Mouse (Mus musculus) embryonic fibroblast, embryonic 13.5 days (primary cell): ENCODE results near the gene Sprr2k. TPM values are rescaled to one million over a fixed set of nuclear protein-coding genes. Genes with fewer than 3 reads are reported as not detected.
"Not testable (repeated sequence)": the region's sequence is repeated elsewhere in the genome, so short reads cannot be mapped to it uniquely, and the experiment has no call there.

Experiments
- H3K27ac ChIP-seq: 2 replicates; pipeline ENCODE4 v1.5.1; 2012; ENCODE audit warnings: low read length, control low read depth, inconsistent platforms; ENCODE audit not compliant: insufficient read depth
- H3K4me1 ChIP-seq: 2 replicates; pipeline ENCODE4 v1.6.1; 2011; ENCODE audit warnings: low read length; ENCODE audit not compliant: control insufficient read depth, insufficient read depth
- H3K4me3 ChIP-seq: 2 replicates; pipeline ENCODE4 v1.5.1; 2011; ENCODE audit warnings: mild to moderate bottlenecking, control low read depth, low read length; ENCODE audit not compliant: insufficient read depth
- CTCF ChIP-seq: IDR thresholded peaks from 2 replicates; pipeline ENCODE4 v1.5.1; 2011; ENCODE audit warnings: mild to moderate bottlenecking, control low read depth, low read length, moderate library complexity, borderline replicate concordance; ENCODE audit not compliant: insufficient read depth
- POLR2A ChIP-seq: IDR thresholded peaks from 2 replicates; pipeline ENCODE4 v1.6.1; 2011; ENCODE audit warnings: low read depth, mild to moderate bottlenecking, control low read depth, low read length, moderate library complexity
- polyA plus RNA-seq: library from polyadenylated mRNA; stranded (reverse); fragments of >200 nt; gene quantifications from 2 replicates; pipeline ENCODE4 v1.2.4, GENCODE M21; 2011; ENCODE audit warnings: low read depth; ENCODE audit not compliant: missing spikeins, insufficient read length

Sprr2k gene
- polyA plus RNA-seq, 1 experiment, result 13.2 TPM

DNA sequence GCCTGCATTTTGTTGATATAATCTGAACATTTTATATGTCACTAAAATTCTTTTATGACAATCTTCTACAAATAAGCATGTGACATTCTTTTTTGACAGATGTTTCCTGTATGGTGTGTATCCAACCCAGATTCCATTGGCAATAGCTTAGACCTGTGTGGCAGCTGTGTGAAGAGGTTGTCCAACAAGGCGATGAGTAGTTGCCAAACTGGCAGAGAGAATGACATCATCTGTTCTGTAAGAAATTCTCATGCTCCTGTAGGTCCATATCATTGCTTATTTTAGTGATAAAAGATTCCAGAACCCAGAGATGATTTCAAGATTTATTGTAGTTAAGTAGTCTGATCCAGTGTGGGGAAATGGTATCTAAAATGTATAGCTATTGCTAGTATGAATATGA lies 34.2 kb downstream of the Sprr2k start:
- H3K4me3 ChIP-seq, result no peak overlapping the region
- TF ChIP-seq POLR2A (no peak), CTCF (no peak)
- H3K27ac ChIP-seq, result no peak overlapping the region
- H3K4me1 ChIP-seq, result peaks cover 5% of the 10 kb centered on the region

GRCm38 (mm10) chr3:92467424-92467823 lies 35.0 kb downstream of the Sprr2k start:
- TF ChIP-seq CTCF (no peak), POLR2A (no peak)
- Histone ChIP-seq H3K4me3 (no peak overlapping the region), H3K27ac (peak overlapping the region; percentile 71), H3K4me1 (peaks cover 5% of the 10 kb centered on the region)

DNA sequence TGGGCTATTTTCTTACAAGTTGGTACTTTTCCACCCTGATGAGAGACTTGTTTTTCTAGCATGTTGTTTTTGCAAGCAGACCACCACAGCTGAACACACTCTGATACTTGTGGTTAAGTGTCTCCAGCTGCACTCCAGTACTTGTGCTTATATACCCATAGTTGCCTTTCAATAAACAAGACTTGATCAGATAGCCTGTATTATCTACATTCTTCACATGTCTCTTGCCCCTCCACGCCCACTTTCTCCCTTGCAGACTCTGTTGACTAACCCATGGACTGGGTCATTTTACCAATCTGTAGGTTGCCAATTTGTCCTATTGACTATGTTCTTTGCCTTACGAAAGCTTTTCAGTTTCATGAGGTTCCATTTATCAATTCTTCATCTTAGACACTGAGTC lies 37.7 kb downstream of the Sprr2k start:
- Histone ChIP-seq H3K4me3 (no peak overlapping the region), H3K4me1 (peaks cover 5% of the 10 kb centered on the region), H3K27ac (no peak overlapping the region)
- TF ChIP-seq POLR2A (no peak), CTCF (no peak)

GRCm38 (mm10) chr3:92481249-92481648 lies 48.9 kb downstream of the Sprr2k start:
- H3K4me3 ChIP-seq, H3K27ac ChIP-seq, H3K4me1 ChIP-seq: not testable (repeated sequence)

Other genes with a start within 250 kb of the Sprr2k start
- not detected in 2 replicates for gene Sprr2a1, start 216.8 kb upstream of the Sprr2k start, polyA plus RNA-seq
- not detected in 2 replicates for gene Sprr2a2, start 216.7 kb upstream of the Sprr2k start, polyA plus RNA-seq
- gene Sprr2a3, start 147.2 kb upstream of the Sprr2k start, polyA plus RNA-seq, result not detected in 2 replicates
- not detected in 2 replicates for gene Sprr2b, start 116.0 kb upstream of the Sprr2k start, polyA plus RNA-seq
- gene Sprr2d, start 93.4 kb upstream of the Sprr2k start, polyA plus RNA-seq, result not detected in 2 replicates
- gene Sprr2e, start 80.4 kb upstream of the Sprr2k start, polyA plus RNA-seq, result not detected in 2 replicates
- not detected in 2 replicates for gene Sprr2f, start 67.4 kb upstream of the Sprr2k start, polyA plus RNA-seq
- not detected in 2 replicates for gene Sprr2h, start 46.9 kb upstream of the Sprr2k start, polyA plus RNA-seq
- not detected in 2 replicates for gene Sprr2i, start 24.6 kb upstream of the Sprr2k start, polyA plus RNA-seq
- not detected in 2 replicates for gene Sprr2j-ps, start 14.5 kb upstream of the Sprr2k start, polyA plus RNA-seq
- 25.6 and 29.8 TPM in 2 replicates for gene Gm9774, start 3.2 kb upstream of the Sprr2k start, polyA plus RNA-seq
- gene Sprr1b, start 6.2 kb downstream of the Sprr2k start, polyA plus RNA-seq, result not detected in 2 replicates
- gene Sprr3, start 26.1 kb downstream of the Sprr2k start, polyA plus RNA-seq, result 0.42 TPM in 1 of 2 replicates, not detected in the other
- gene Sprr1a, start 53.3 kb downstream of the Sprr2k start, polyA plus RNA-seq, result 1.7 TPM in 1 of 2 replicates, not detected in the other
- not detected in 2 replicates for gene Sprr4, start 67.9 kb downstream of the Sprr2k start, polyA plus RNA-seq
- not detected in 2 replicates for gene 2310046K23Rik, start 101.9 kb downstream of the Sprr2k start, polyA plus RNA-seq
- 0.25 TPM in 1 of 2 replicates, not detected in the other for gene Ivl, start 141.2 kb downstream of the Sprr2k start, polyA plus RNA-seq
- gene Smcp, start 156.4 kb downstream of the Sprr2k start, polyA plus RNA-seq, result not detected in 2 replicates
- gene 2210017I01Rik, start 174.9 kb downstream of the Sprr2k start, polyA plus RNA-seq, result not detected in 2 replicates
- not detected in 2 replicates for gene Lce6a, start 189.1 kb downstream of the Sprr2k start, polyA plus RNA-seq
- not detected in 2 replicates for gene Lce1a1, start 215.7 kb downstream of the Sprr2k start, polyA plus RNA-seq
- not detected in 2 replicates for gene Lce1b, start 224.3 kb downstream of the Sprr2k start, polyA plus RNA-seq
- not detected in 2 replicates for gene Lce1a2, start 237.7 kb downstream of the Sprr2k start, polyA plus RNA-seq
- gene Lce1c, start 246.7 kb downstream of the Sprr2k start, polyA plus RNA-seq, result not detected in 2 replicates